Mouse (Mus musculus): ENCODE results near the gene Syt17. TPM values are rescaled to one million over a fixed set of nuclear protein-coding genes. Genes with fewer than 3 reads are reported as not detected.

The Syt17 gene
- polyA plus RNA-seq, 1 experiment from 2014 or later: 5.5 TPM

GRCm38 (mm10) chr7:118481047-118481810, 33.2 kb upstream of the Syt17 start:
- no peak overlapping the region for H3K4me3 ChIP-seq
- no peaks in the 10 kb centered on the region for H3K36me3 ChIP-seq
- no peak overlapping the region for H3K4me2 ChIP-seq (replicated peaks)
- H3K4me1 ChIP-seq: 0 out of 2 replicates have a peak, but pooled peaks cover 3% of the 10 kb centered on the region
- WGBS: 89% methylated on average over 10 of the region's 10 CpGs
- no peaks in the 10 kb centered on the region for H3K9me3 ChIP-seq
- no peaks in the 10 kb centered on the region for H3K27me3 ChIP-seq
- H3K27ac ChIP-seq (replicated peaks): no peak overlapping the region
- no peak overlapping the region for H3K9ac ChIP-seq (replicated peaks)
- ATAC-seq (ENCODE audit: low FRiP score, low read depth): no peak

GRCm38 (mm10) chr7:118480160-118480709, 32.2 kb upstream of the Syt17 start:
- Histone ChIP-seq H3K27me3 (no peaks in the 10 kb centered on the region), H3K4me2 (replicated peaks) (no peak overlapping the region), H3K36me3 (no peaks in the 10 kb centered on the region), H3K27ac (replicated peaks) (no peak overlapping the region), H3K9ac (replicated peaks) (no peak overlapping the region), H3K4me3 (no peak overlapping the region), H3K9me3 (no peaks in the 10 kb centered on the region), H3K4me1 (0 out of 2 replicates have a peak, but pooled peaks cover 5% of the 10 kb centered on the region)
- 90% methylated on average over 9 of the region's 9 CpGs for WGBS
- ATAC-seq (ENCODE audit: low FRiP score, low read depth): no peak

- no peak overlapping the region for H3K27ac ChIP-seq (replicated peaks)
- no peak for ATAC-seq (ENCODE audit: low FRiP score, low read depth)
- 52% methylated on average over 3 of the region's 3 CpGs for WGBS
Observed at GRCm38 (mm10) chr7:118478835-118479312, 30.9 kb upstream of the Syt17 start.

GRCm38 (mm10) chr7:118476428-118476827, 28.4 kb upstream of the Syt17 start:
- Histone ChIP-seq H3K9me3 (0 out of 2 replicates have a peak, but pooled peaks cover 4% of the 10 kb centered on the region), H3K9ac (replicated peaks) (no peak overlapping the region), H3K27ac (replicated peaks) (no peak overlapping the region), H3K4me2 (replicated peaks) (no peak overlapping the region), H3K36me3 (no peaks in the 10 kb centered on the region), H3K4me1 (0 out of 2 replicates have a peak, but pooled peaks cover 5% of the 10 kb centered on the region), H3K4me3 (no peak overlapping the region), H3K27me3 (no peaks in the 10 kb centered on the region)
- no peak for ATAC-seq (ENCODE audit: low FRiP score, low read depth)
- 60% methylated on average over 5 of the region's 5 CpGs for WGBS

More at GRCm38 (mm10) chr7:118478835-118479312, 30.9 kb upstream of the Syt17 start:
- no peak overlapping the region for H3K9ac ChIP-seq (replicated peaks)
- H3K36me3 ChIP-seq: no peaks in the 10 kb centered on the region
- no peak overlapping the region for H3K4me2 ChIP-seq (replicated peaks)
- H3K27me3 ChIP-seq: no peaks in the 10 kb centered on the region
- H3K4me3 ChIP-seq: no peak overlapping the region
- H3K9me3 ChIP-seq: 0 out of 2 replicates have a peak, but pooled peaks cover 4% of the 10 kb centered on the region
- 0 out of 2 replicates have a peak, but pooled peaks cover 5% of the 10 kb centered on the region for H3K4me1 ChIP-seq

- Histone ChIP-seq H3K4me3 (no peak overlapping the region), H3K4me1 (0 out of 2 replicates have a peak, but pooled peaks cover 5% of the 10 kb centered on the region), H3K4me2 (replicated peaks) (no peak overlapping the region), H3K27ac (replicated peaks) (no peak overlapping the region), H3K27me3 (no peaks in the 10 kb centered on the region), H3K9me3 (0 out of 2 replicates have a peak, but pooled peaks cover 4% of the 10 kb centered on the region), H3K36me3 (no peaks in the 10 kb centered on the region), H3K9ac (replicated peaks) (no peak overlapping the region)
- no peak for ATAC-seq (ENCODE audit: low FRiP score, low read depth)
- WGBS: 89% methylated on average over 7 of the region's 7 CpGs
Observed at GRCm38 (mm10) chr7:118475008-118475705, 27.1 kb upstream of the Syt17 start.

- H3K9ac ChIP-seq (replicated peaks): no peak overlapping the region
- no peaks in the 10 kb centered on the region for H3K36me3 ChIP-seq
- H3K27ac ChIP-seq (replicated peaks): no peak overlapping the region
- 100% methylated on average over 1 of the region's 1 CpGs for WGBS
- no peak overlapping the region for H3K4me3 ChIP-seq
- no peaks in the 10 kb centered on the region for H3K27me3 ChIP-seq
- H3K9me3 ChIP-seq: 0 out of 2 replicates have a peak, but pooled peaks cover 4% of the 10 kb centered on the region
- no peak overlapping the region for H3K4me2 ChIP-seq (replicated peaks)
- H3K4me1 ChIP-seq: 0 out of 2 replicates have a peak, but pooled peaks cover 5% of the 10 kb centered on the region
- no peak for ATAC-seq (ENCODE audit: low FRiP score, low read depth)
Observed at GRCm38 (mm10) chr7:118472886-118473285, 24.9 kb upstream of the Syt17 start.

- no peaks in the 10 kb centered on the region for H3K27me3 ChIP-seq
Observed at GRCm38 (mm10) chr7:118468060-118468459, 20.0 kb upstream of the Syt17 start.

GRCm38 (mm10) chr7:118464432-118464831, 16.4 kb upstream of the Syt17 start:
- Histone ChIP-seq H3K9ac (replicated peaks) (no peak overlapping the region), H3K27me3 (no peaks in the 10 kb centered on the region), H3K4me1 (peaks cover 14% of the 10 kb centered on the region), H3K9me3 (no peaks in the 10 kb centered on the region), H3K27ac (replicated peaks) (no peak overlapping the region), H3K4me3 (no peak overlapping the region), H3K36me3 (no peaks in the 10 kb centered on the region), H3K4me2 (replicated peaks) (no peak overlapping the region)
- no peak for ATAC-seq (ENCODE audit: low FRiP score, low read depth)
- 78% methylated on average over 4 of the region's 4 CpGs for WGBS

More at GRCm38 (mm10) chr7:118468060-118468459, 20.0 kb upstream of the Syt17 start:
- H3K36me3 ChIP-seq: no peaks in the 10 kb centered on the region
- H3K27ac ChIP-seq (replicated peaks): no peak overlapping the region
- H3K4me1 ChIP-seq: peaks cover 5% of the 10 kb centered on the region; the same call in 1 of the 2 replicates
- 91% methylated on average over 3 of the region's 3 CpGs for WGBS
- H3K9ac ChIP-seq (replicated peaks): no peak overlapping the region
- ATAC-seq (ENCODE audit: low FRiP score, low read depth): no peak
- H3K4me3 ChIP-seq: no peak overlapping the region
- no peaks in the 10 kb centered on the region for H3K9me3 ChIP-seq
- H3K4me2 ChIP-seq (replicated peaks): no peak overlapping the region

GRCm38 (mm10) chr7:118462818-118463762, 15.1 kb upstream of the Syt17 start:
- no peak for ATAC-seq (ENCODE audit: low FRiP score, low read depth)
- Histone ChIP-seq H3K4me1 (peaks cover 14% of the 10 kb centered on the region), H3K27ac (replicated peaks) (0 out of 2 replicates have a peak overlapping the region, but pooled peaks have one; percentile 10), H3K36me3 (no peaks in the 10 kb centered on the region), H3K27me3 (no peaks in the 10 kb centered on the region), H3K4me2 (replicated peaks) (no peak overlapping the region), H3K9me3 (no peaks in the 10 kb centered on the region), H3K4me3 (no peak overlapping the region), H3K9ac (replicated peaks) (no peak overlapping the region)
- 45% methylated on average over 11 of the region's 11 CpGs for WGBS

GRCm38 (mm10) chr7:118461400-118462136, 13.5 kb upstream of the Syt17 start:
- Histone ChIP-seq H3K36me3 (no peaks in the 10 kb centered on the region), H3K27ac (replicated peaks) (no peak overlapping the region), H3K4me2 (replicated peaks) (no peak overlapping the region), H3K27me3 (no peaks in the 10 kb centered on the region), H3K9ac (replicated peaks) (no peak overlapping the region), H3K4me1 (peaks cover 14% of the 10 kb centered on the region), H3K4me3 (no peak overlapping the region), H3K9me3 (no peaks in the 10 kb centered on the region)
- peak; percentile 54; the same call in 1 of the 2 replicates for ATAC-seq (ENCODE audit: low FRiP score, low read depth)
- WGBS: 60% methylated on average over 16 of the region's 16 CpGs

Measured in midbrain, embryonic 12.5 days (tissue).